Mouse (Mus musculus): ENCODE results near the gene Hps3. TPM values are rescaled to one million over a fixed set of nuclear protein-coding genes. Genes with fewer than 3 reads are reported as not detected.
"Not testable (repeated sequence)": the region's sequence is repeated elsewhere in the genome, so short reads cannot be mapped to it uniquely, and the experiment has no call there.

The Hps3 gene
- polyA plus RNA-seq, 1 experiment: 15.6 TPM

- DNase-seq (ENCODE audit: extremely low spot score in 1 of 2, low spot score in 1 of 2): peak in 1 of 2 experiments; percentile 12
Observed at GRCm38 (mm10) chr3:19953865-19954264, 81.2 kb downstream of the Hps3 start.

GRCm38 (mm10) chr3:19953425-19953824 lies 81.7 kb downstream of the Hps3 start:
- no peak for DNase-seq (ENCODE audit: extremely low spot score in 1 of 2, low spot score in 1 of 2)

GRCm38 (mm10) chr3:19949401-19949800 lies 85.7 kb downstream of the Hps3 start:
- not testable (repeated sequence) for DNase-seq (ENCODE audit: extremely low spot score in 1 of 2, low spot score in 1 of 2)

GRCm38 (mm10) chr3:19948552-19948951 lies 86.6 kb downstream of the Hps3 start:
- DNase-seq (ENCODE audit: extremely low spot score in 1 of 2, low spot score in 1 of 2): no peak

Other genes starting within 250 kb of the Hps3 start
- gene Cp, start 78.3 kb downstream of the Hps3 start, polyA plus RNA-seq (2012; rRNA removed): 9.6 and 10.5 TPM in 2 replicates
- gene Hltf, start 22.5 kb upstream of the Hps3 start, polyA plus RNA-seq (2012; rRNA removed): 17.7 and 19.2 TPM in 2 replicates
- gene Gyg, start 120.0 kb upstream of the Hps3 start, polyA plus RNA-seq (2012; rRNA removed): 34.6 and 39.6 TPM in 2 replicates
- gene Cpa3, start 206.9 kb upstream of the Hps3 start, polyA plus RNA-seq (2012; rRNA removed): 0.18 TPM in 1 of 2 replicates, not detected in the other
- gene Cpb1, start 240.4 kb upstream of the Hps3 start, polyA plus RNA-seq (2012; rRNA removed): 0.18 and 0.29 TPM in 2 replicates